Mouse (Mus musculus) CH12.LX (cell line): Measurements from ENCODE around the gene Adat1. TPM values are rescaled to one million over a fixed set of nuclear protein-coding genes. Genes with fewer than 3 reads are reported as not detected.

Experiments used
- DNase-seq: peaks from one replicate; pipeline ENCODE4 v3.0.0-alpha.2; 2013; ENCODE audit errors: extremely low read depth
- H3K27ac ChIP-seq: 2 replicates; pipeline ENCODE4 v1.5.1; 2012; ENCODE audit warnings: low read depth, mild to moderate bottlenecking, control low read depth, moderate library complexity; ENCODE audit not compliant: insufficient read depth
- H3K27me3 ChIP-seq: replicated peaks from 2 replicates; pipeline ENCODE3; 2012; ENCODE audit warnings: inconsistent platforms
- H3K36me3 ChIP-seq, 2 experiments: replicated peaks in 1 of 2; 2 replicates each; pipeline versions ENCODE3 to v1.6.1; 2012; ENCODE audit warnings: inconsistent platforms in 1 of 2, low read length in 1 of 2, mild to moderate bottlenecking in 1 of 2, mixed read lengths in 1 of 2, moderate library complexity in 1 of 2; ENCODE audit not compliant: control insufficient read depth in 1 of 2, insufficient read depth in 1 of 2
- H3K4me1 ChIP-seq, 2 experiments: 2 replicates each; pipeline ENCODE4 v1.6.1; 2012; ENCODE audit warnings: inconsistent platforms in 1 of 2, moderate library complexity in 1 of 2; ENCODE audit not compliant: insufficient read depth in 2 of 2, control insufficient read depth in 1 of 2
- H3K4me2 ChIP-seq: 2 replicates; pipeline ENCODE4 v1.6.1; 2012; ENCODE audit warnings: low read depth, mild to moderate bottlenecking, control low read depth; ENCODE audit not compliant: poor library complexity, insufficient read depth, severe bottlenecking
- H3K4me3 ChIP-seq, 3 experiments: fragments of 150-350 bp in 1 of 3; sonication (generic) in 1 of 3; replicated peaks in 1 of 3; 2 replicates each; pipeline versions ENCODE3 to v1.5.1; 2011 to 2012; ENCODE audit warnings: low read depth in 2 of 3, low read length in 2 of 3, mild to moderate bottlenecking in 2 of 3, moderate library complexity in 2 of 3, control low read depth in 1 of 3, improper control_type of control experiment in 1 of 3, inconsistent platforms in 1 of 3, mixed read lengths in 1 of 3; ENCODE audit not compliant: poor library complexity in 1 of 3
- H3K79me2 ChIP-seq: replicated peaks from 2 replicates; pipeline ENCODE4 v1.6.1; 2012; ENCODE audit warnings: mild to moderate bottlenecking, moderate library complexity; ENCODE audit not compliant: control insufficient read depth, poor library complexity, insufficient read depth, severe bottlenecking; ENCODE audit errors: extremely low read depth
- H3K9ac ChIP-seq: 2 replicates; pipeline ENCODE4 v1.6.1; 2012; ENCODE audit warnings: low read depth, mild to moderate bottlenecking, control low read depth, moderate library complexity; ENCODE audit not compliant: insufficient read depth
- H3K9me3 ChIP-seq: replicated peaks from 2 replicates; pipeline ENCODE3; 2012; ENCODE audit warnings: low read length, inconsistent platforms, mixed read lengths
- CHD2 ChIP-seq: IDR thresholded peaks from 2 replicates; pipeline ENCODE4 v1.6.1; 2011; ENCODE audit warnings: low read length, improper control_type of control experiment
- CTCF ChIP-seq, 2 experiments: IDR thresholded peaks in 1 of 2; conservative IDR thresholded peaks in 1 of 2; 2 replicates each; pipeline ENCODE4 v1.5.1; 2011 to 2012; ENCODE audit warnings: low read depth in 2 of 2, low read length in 2 of 2, improper control_type of control experiment in 1 of 2, inconsistent platforms in 1 of 2, mild to moderate bottlenecking in 1 of 2, moderate library complexity in 1 of 2
- E2F4 ChIP-seq: IDR thresholded peaks from 2 replicates; pipeline ENCODE4 v1.6.1; 2011; ENCODE audit warnings: low read depth, low read length, improper control_type of control experiment; ENCODE audit not compliant: insufficient replicate concordance
- EP300 ChIP-seq: IDR thresholded peaks from 2 replicates; pipeline ENCODE4 v1.6.1; 2011; ENCODE audit warnings: low read length, improper control_type of control experiment
- ETS1 ChIP-seq: conservative IDR thresholded peaks from 2 replicates; pipeline ENCODE4 v1.6.1; 2012; ENCODE audit warnings: low read depth, mild to moderate bottlenecking, inconsistent platforms, low read length, improper control_type of control experiment, moderate library complexity
- HCFC1 ChIP-seq: IDR thresholded peaks from 2 replicates; pipeline ENCODE4 v1.6.1; 2012; ENCODE audit warnings: low read depth, mild to moderate bottlenecking, inconsistent platforms, low read length, improper control_type of control experiment
- IRF4 ChIP-seq: IDR thresholded peaks from 2 replicates; pipeline ENCODE4 v1.6.1; 2014; ENCODE audit warnings: low read depth, mild to moderate bottlenecking, inconsistent platforms, low read length, improper control_type of control experiment
- JUN ChIP-seq: IDR thresholded peaks from 2 replicates; pipeline ENCODE4 v1.6.1; 2011; ENCODE audit warnings: low read depth, mild to moderate bottlenecking, low read length, improper control_type of control experiment, moderate library complexity; ENCODE audit not compliant: insufficient read depth
- JUND ChIP-seq: conservative IDR thresholded peaks from 2 replicates; pipeline ENCODE4 v1.6.1; 2011; ENCODE audit warnings: low read depth, low read length, improper control_type of control experiment
- KAT2A ChIP-seq: IDR thresholded peaks from 2 replicates; pipeline ENCODE4 v1.6.1; 2012; ENCODE audit warnings: low read length, improper control_type of control experiment, inconsistent platforms; ENCODE audit not compliant: insufficient replicate concordance
- MAFK ChIP-seq: IDR thresholded peaks from 2 replicates; pipeline ENCODE4 v1.6.1; 2011; ENCODE audit warnings: low read length, improper control_type of control experiment; ENCODE audit not compliant: insufficient replicate concordance
- MAX ChIP-seq: IDR thresholded peaks from 2 replicates; pipeline ENCODE4 v1.6.1; 2011; ENCODE audit warnings: low read length, improper control_type of control experiment
- MAZ ChIP-seq: IDR thresholded peaks from 2 replicates; pipeline ENCODE4 v1.6.1; 2012; ENCODE audit warnings: low read depth, mild to moderate bottlenecking, inconsistent platforms, low read length, improper control_type of control experiment, moderate library complexity
- MXI1 ChIP-seq: IDR thresholded peaks from 2 replicates; pipeline ENCODE4 v1.6.1; 2011; ENCODE audit warnings: mild to moderate bottlenecking, low read depth, low read length, improper control_type of control experiment
- NELFE ChIP-seq: IDR thresholded peaks from 2 replicates; pipeline ENCODE4 v1.6.1; 2011; ENCODE audit warnings: low read depth, low read length, improper control_type of control experiment
- NRF1 ChIP-seq: IDR thresholded peaks from 2 replicates; pipeline ENCODE4 v1.6.1; 2014; ENCODE audit warnings: low read depth, mild to moderate bottlenecking, inconsistent platforms, low read length, improper control_type of control experiment, moderate library complexity
- PAX5 ChIP-seq: IDR thresholded peaks from 2 replicates; pipeline ENCODE4 v1.6.1; 2012; ENCODE audit warnings: low read length, inconsistent platforms, mixed read lengths
- POLR2A ChIP-seq: IDR thresholded peaks from 2 replicates; pipeline ENCODE4 v1.6.1; 2011; ENCODE audit warnings: low read depth, mild to moderate bottlenecking, improper control_type of control experiment, low read length
- RAD21 ChIP-seq: IDR thresholded peaks from 2 replicates; pipeline ENCODE4 v1.6.1; 2011; ENCODE audit warnings: low read depth, mild to moderate bottlenecking, low read length, improper control_type of control experiment, moderate library complexity
- RCOR1 ChIP-seq: conservative IDR thresholded peaks from 2 replicates; pipeline ENCODE4 v1.6.1; 2012; ENCODE audit warnings: low read depth, mild to moderate bottlenecking, inconsistent platforms, low read length, improper control_type of control experiment
- SIN3A ChIP-seq: IDR thresholded peaks from 2 replicates; pipeline ENCODE4 v1.6.1; 2012; ENCODE audit warnings: low read length, improper control_type of control experiment, inconsistent platforms
- TBP ChIP-seq: conservative IDR thresholded peaks from 2 replicates; pipeline ENCODE4 v1.6.1; 2011; ENCODE audit warnings: low read depth, low read length, improper control_type of control experiment
- TCF12 ChIP-seq: IDR thresholded peaks from 2 replicates; pipeline ENCODE4 v1.6.1; 2014; ENCODE audit warnings: low read depth, mild to moderate bottlenecking, inconsistent platforms, low read length, improper control_type of control experiment
- UBTF ChIP-seq: IDR thresholded peaks from 2 replicates; pipeline ENCODE4 v1.6.1; 2012; ENCODE audit warnings: low read depth, mild to moderate bottlenecking, inconsistent platforms, low read length, improper control_type of control experiment, moderate library complexity
- USF1 ChIP-seq: IDR thresholded peaks from 2 replicates; pipeline ENCODE4 v1.6.1; 2014; ENCODE audit warnings: low read depth, mild to moderate bottlenecking, inconsistent platforms, low read length, improper control_type of control experiment
- USF2 ChIP-seq: conservative IDR thresholded peaks from 2 replicates; pipeline ENCODE4 v1.6.1; 2011; ENCODE audit warnings: low read depth, low read length, improper control_type of control experiment
- ZMIZ1 ChIP-seq: IDR thresholded peaks from 2 replicates; pipeline ENCODE4 v1.6.1; 2012; ENCODE audit warnings: low read depth, mild to moderate bottlenecking, inconsistent platforms, low read length, improper control_type of control experiment
- ZNF384 ChIP-seq: IDR thresholded peaks from 2 replicates; pipeline ENCODE4 v1.6.1; 2012; ENCODE audit warnings: low read depth, low read length, improper control_type of control experiment, inconsistent platforms
- dilution Hi-C: fragments of 300-500 bp; cut with MboI; formaldehyde crosslinking; loops from 2 replicates; pipeline ENCODE4 v1.14.3; 2020; ENCODE audit warnings: low sequenced_read_pairs; ENCODE audit not compliant: extremely low pct_unique_long_range_greater_than_20kb, extremely low pct_ligation_motif_present
- in situ Hi-C: fragments of 300-500 bp; cut with MboI; formaldehyde crosslinking; loops from 3 replicates; pipeline ENCODE4 v1.14.3; 2019; ENCODE audit warnings: low sequenced_read_pairs, low pct_ligation_motif_present, low pct_unique_long_range_greater_than_20kb, mixed read lengths
- polyA plus RNA-seq: library from polyadenylated mRNA; unstranded; fragments of >175 nt; gene quantifications from 2 replicates; pipeline ENCODE4 v1.2.1, GENCODE M21; 2012; ENCODE audit warnings: low read depth; ENCODE audit not compliant: insufficient read length
- total RNA-seq, 2 experiments: library from RNA; depleted of rRNA; stranded (reverse); fragments of 300-350 nt in 1 of 2; fragments of >200 nt in 1 of 2; gene quantifications; 2 replicates each; pipeline ENCODE4 v1.2.3; 2012 to 2014

The Adat1 gene
- total and polyA plus RNA-seq, 3 experiments, result 5.4 to 8.7 (median 8.1) TPM

DNA sequence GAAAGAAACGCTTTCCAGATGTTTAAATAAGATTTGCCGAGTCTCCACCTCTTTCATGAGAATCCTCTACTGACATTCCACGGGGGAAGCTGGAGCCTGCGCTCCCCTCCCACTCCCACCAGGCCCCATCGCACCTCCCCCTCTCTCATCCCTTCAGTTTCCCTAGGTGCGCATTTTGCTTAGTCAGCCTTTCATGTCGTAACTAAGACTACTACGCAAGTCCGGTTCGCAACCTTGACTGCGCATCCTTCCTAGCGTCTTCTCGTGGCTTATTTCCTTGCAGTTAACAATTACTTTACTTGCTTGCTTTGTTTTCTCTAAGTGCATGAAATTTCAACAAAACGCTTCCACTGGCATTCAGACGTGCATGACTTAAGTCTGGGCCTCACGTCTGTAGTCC lies 60.4 kb downstream of the Adat1 start:
- no peak overlapping the region for H3K27ac ChIP-seq
- TF ChIP-seq USF1, result no peak
- TF ChIP-seq MAX, result no peak
- no peak for TF ChIP-seq PAX5
- TF ChIP-seq MAFK, result no peak
- TF ChIP-seq IRF4, result no peak
- no peak for TF ChIP-seq TCF12
- TF ChIP-seq HCFC1, result no peak
- TF ChIP-seq E2F4, result no peak
- no peak for TF ChIP-seq POLR2A
- TF ChIP-seq RAD21, result no peak
- TF ChIP-seq JUN, result no peak
- no peak for TF ChIP-seq MXI1
- TF ChIP-seq ZNF384, result no peak
- TF ChIP-seq ZMIZ1, result no peak
- TF ChIP-seq EP300, result no peak
- no peak for TF ChIP-seq KAT2A
- no peak for TF ChIP-seq CHD2
- no peak for TF ChIP-seq TBP
- TF ChIP-seq RCOR1, result no peak
- TF ChIP-seq ETS1, result no peak
- no peak for DNase-seq
- H3K9me3 ChIP-seq, result no peaks in the 10 kb centered on the region
- H3K27me3 ChIP-seq, result no peaks in the 10 kb centered on the region
- in situ Hi-C loops, result no loop called here
- H3K9ac ChIP-seq, result no peak overlapping the region
- no peaks in the 10 kb centered on the region for H3K79me2 ChIP-seq
- dilution Hi-C loops, result no loop called here
- H3K4me1 ChIP-seq, result peaks cover 2 to 25% of the 10 kb centered on the region in 2 experiments; a peak in 2 of 4 replicates
- H3K4me3 ChIP-seq, result no peak overlapping the region
- H3K36me3 ChIP-seq, result no peaks in the 10 kb centered on the region
- no peak overlapping the region for H3K4me2 ChIP-seq

DNA sequence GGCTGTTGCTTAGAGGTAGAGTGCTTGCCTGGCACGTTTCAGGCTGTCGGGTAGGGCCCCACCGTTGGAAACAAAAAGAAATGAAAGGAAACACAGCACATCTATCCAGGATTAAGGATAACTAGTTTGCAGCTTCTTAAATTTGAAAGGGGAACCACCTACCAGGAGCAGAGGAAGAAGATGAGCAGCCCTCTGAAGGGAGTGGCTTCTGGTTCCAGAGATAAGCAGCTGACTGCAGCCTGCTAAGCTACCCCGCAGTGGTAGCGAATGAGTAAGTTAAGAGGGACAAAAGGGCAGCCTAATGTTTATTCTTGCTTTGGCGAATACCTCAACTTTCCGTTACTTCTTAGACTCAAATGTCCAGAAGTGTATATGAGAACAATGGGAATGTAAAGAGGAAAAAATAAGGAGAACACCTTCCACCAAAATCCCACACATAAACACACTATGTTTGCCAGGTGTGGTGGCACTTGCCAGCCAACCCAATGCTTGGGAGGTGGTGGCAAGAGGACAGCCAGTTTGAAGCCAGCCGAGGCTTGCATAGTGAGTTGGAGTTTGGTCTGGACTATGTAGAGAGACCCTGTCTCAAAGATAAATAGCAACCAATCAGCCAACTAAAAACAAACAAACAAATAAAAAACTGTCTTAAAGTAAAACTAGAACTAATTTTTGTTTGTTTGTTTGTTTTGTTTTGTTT lies 62.3 kb downstream of the Adat1 start:
- Histone ChIP-seq H3K4me2 (no peak overlapping the region), H3K79me2 (no peaks in the 10 kb centered on the region), H3K27ac (no peak overlapping the region), H3K9me3 (no peaks in the 10 kb centered on the region), H3K4me1 (peaks cover 2 to 24% of the 10 kb centered on the region in 2 experiments; a peak in 2 of 4 replicates), H3K36me3 (no peaks in the 10 kb centered on the region), H3K4me3 (no peak overlapping the region), H3K9ac (no peak overlapping the region), H3K27me3 (no peaks in the 10 kb centered on the region)
- DNase-seq, result no peak
- dilution Hi-C loops (no loop called here), in situ Hi-C loops (no loop called here)
- TF ChIP-seq MAFK (no peak), ZMIZ1 (no peak), JUND (no peak), IRF4 (no peak), SIN3A (no peak), NELFE (no peak), TBP (no peak), ETS1 (no peak), USF2 (no peak), POLR2A (no peak), MXI1 (no peak), USF1 (no peak), MAZ (no peak), ZNF384 (no peak), CTCF (conservative IDR thresholded peaks at IDR 0.05 in 1 of 2, IDR thresholded peaks at IDR 0.05 in 1 of 2; ENCODE audit: low read depth in 2 of 2, low read length in 2 of 2) (no peak), UBTF (no peak), KAT2A (no peak), HCFC1 (no peak), CHD2 (no peak), NRF1 (no peak)
